Mouse (Mus musculus) layer of hippocampus, postnatal 14 days (tissue): ENCODE results near the gene F2rl1. TPM values are rescaled to one million over a fixed set of nuclear protein-coding genes. Genes with fewer than 3 reads are reported as not detected.
"Not testable (repeated sequence)": the region's sequence is repeated elsewhere in the genome, so short reads cannot be mapped to it uniquely, and the experiment has no call there.

ENCODE experiments used
- DNase-seq, 2 experiments: peaks; one replicate each; pipeline ENCODE4 v3.0.0; 2021 to 2022; ENCODE audit warnings: low spot score in 2 of 2, mixed read lengths in 1 of 2
- total RNA-seq, 2 experiments: library from RNA; stranded (reverse); gene quantifications; 2 replicates each; pipeline ENCODE4 v1.2.3; 2021

F2rl1 gene
- total RNA-seq, 2 experiments from 2014 or later: 0.19 to 0.35 TPM

- no peak for DNase-seq
These were observed 9.1 kb upstream of the F2rl1 start for GRCm38 (mm10) chr13:95534131-95534561.

- no peak for DNase-seq
These were observed 8.6 kb upstream of the F2rl1 start for GRCm38 (mm10) chr13:95533640-95534039.

GRCm38 (mm10) chr13:95533121-95533520, 8.1 kb upstream of the F2rl1 start:
- not testable (repeated sequence) for DNase-seq

- no peak for DNase-seq
These were observed 6.4 kb upstream of the F2rl1 start for GRCm38 (mm10) chr13:95531273-95532045.

GRCm38 (mm10) chr13:95529246-95529645, 4.2 kb upstream of the F2rl1 start:
- DNase-seq: no peak

- DNase-seq: no peak
These were observed 678 bp downstream of the F2rl1 start for GRCm38 (mm10) chr13:95524424-95524673.

- DNase-seq: no peak
These were observed 1.2 kb downstream of the F2rl1 start for GRCm38 (mm10) chr13:95523659-95524423.

- DNase-seq: no peak
These were observed 2.9 kb downstream of the F2rl1 start for GRCm38 (mm10) chr13:95522176-95522575.

GRCm38 (mm10) chr13:95521029-95521428, 4.0 kb downstream of the F2rl1 start:
- DNase-seq: no peak

GRCm38 (mm10) chr13:95514756-95515155, 10.3 kb downstream of the F2rl1 start:
- peak in 1 of 2 experiments; percentile 31 for DNase-seq

- no peak for DNase-seq
These were observed 15.0 kb downstream of the F2rl1 start for GRCm38 (mm10) chr13:95510054-95510453.

- no peak for DNase-seq
These were observed 21.6 kb downstream of the F2rl1 start for GRCm38 (mm10) chr13:95503279-95503917.

GRCm38 (mm10) chr13:95496601-95497000, 28.4 kb downstream of the F2rl1 start:
- no peak for DNase-seq

- DNase-seq: no peak
These were observed 30.2 kb downstream of the F2rl1 start for GRCm38 (mm10) chr13:95494812-95495211.

- DNase-seq: no peak
These were observed 31.7 kb downstream of the F2rl1 start for GRCm38 (mm10) chr13:95493296-95493695.

GRCm38 (mm10) chr13:95491327-95491726, 33.7 kb downstream of the F2rl1 start:
- no peak for DNase-seq

GRCm38 (mm10) chr13:95484664-95485063, 40.4 kb downstream of the F2rl1 start:
- DNase-seq: no peak

- peak; percentile 82 for DNase-seq
These were observed 43.6 kb downstream of the F2rl1 start for GRCm38 (mm10) chr13:95481428-95481827.

- DNase-seq: no peak
These were observed 46.2 kb downstream of the F2rl1 start, which contains the start of gene S100z for GRCm38 (mm10) chr13:95478671-95479413. Gene S100z (minus strand): TSS chr13:95478721.

- DNase-seq: no peak
These were observed 47.9 kb downstream of the F2rl1 start for GRCm38 (mm10) chr13:95477173-95477572.

- no peak for DNase-seq
These were observed 49.9 kb downstream of the F2rl1 start for GRCm38 (mm10) chr13:95475124-95475523.
